Mouse (Mus musculus) erythroblast, embryonic 14.5 days (primary cell): Measurements from ENCODE around the gene Swap70. TPM values are rescaled to one million over a fixed set of nuclear protein-coding genes. Genes with fewer than 3 reads are reported as not detected.

Source experiments
- H3K27me3 ChIP-seq: 2 replicates; pipeline ENCODE4 v1.6.1; 2012; ENCODE audit warnings: inconsistent platforms; ENCODE audit not compliant: control insufficient read depth
- H3K36me3 ChIP-seq: 2 replicates; pipeline ENCODE4 v1.6.1; 2012; ENCODE audit warnings: mild to moderate bottlenecking, inconsistent platforms; ENCODE audit not compliant: control insufficient read depth
- H3K4me1 ChIP-seq: 2 replicates; pipeline ENCODE4 v1.6.1; 2012; ENCODE audit warnings: inconsistent platforms; ENCODE audit not compliant: control insufficient read depth
- H3K4me3 ChIP-seq: replicated peaks from 2 replicates; pipeline ENCODE3; 2012; ENCODE audit warnings: moderate library complexity, mild to moderate bottlenecking, inconsistent platforms
- H3K9me3 ChIP-seq: 2 replicates; pipeline ENCODE4 v1.6.1; 2012; ENCODE audit warnings: low read length, inconsistent platforms, mixed read lengths; ENCODE audit not compliant: control insufficient read depth
- GATA1 ChIP-seq: IDR thresholded peaks from 2 replicates; pipeline ENCODE4 v1.6.1; 2012; ENCODE audit warnings: low read length, inconsistent platforms, mixed read lengths
- TAL1 ChIP-seq: IDR thresholded peaks from 3 replicates; pipeline ENCODE4 v1.6.1; 2012; ENCODE audit warnings: low read length, inconsistent platforms, mixed read lengths
- polyA plus RNA-seq: library from polyadenylated mRNA; stranded (reverse); fragments of >175 nt; gene quantifications from 2 replicates; pipeline ENCODE4 v1.2.3, GENCODE M21; 2012

The Swap70 gene
- polyA plus RNA-seq, 1 experiment, result 0.33 TPM

GRCm38 (mm10) chr7:110262661-110263060 lies 41.1 kb downstream of the Swap70 start:
- Histone ChIP-seq H3K4me3 (no peak overlapping the region), H3K36me3 (peaks cover 4% of the 10 kb centered on the region), H3K27me3 (no peaks in the 10 kb centered on the region), H3K4me1 (peaks cover 5% of the 10 kb centered on the region), H3K9me3 (no peaks in the 10 kb centered on the region)
- no peak for TF ChIP-seq TAL1
- TF ChIP-seq GATA1, result no peak

GRCm38 (mm10) chr7:110263474-110263873 lies 42.0 kb downstream of the Swap70 start:
- TF ChIP-seq GATA1, result no peak
- TF ChIP-seq TAL1, result no peak
- Histone ChIP-seq H3K9me3 (no peaks in the 10 kb centered on the region), H3K27me3 (no peaks in the 10 kb centered on the region), H3K4me3 (no peak overlapping the region), H3K4me1 (peaks cover 5% of the 10 kb centered on the region), H3K36me3 (no peaks in the 10 kb centered on the region; the same call in none of the 2 replicates)

GRCm38 (mm10) chr7:110265796-110266195 lies 44.3 kb downstream of the Swap70 start:
- Histone ChIP-seq H3K4me3 (no peak overlapping the region), H3K9me3 (no peaks in the 10 kb centered on the region), H3K36me3 (peaks cover 16% of the 10 kb centered on the region), H3K27me3 (no peaks in the 10 kb centered on the region), H3K4me1 (peaks cover 10% of the 10 kb centered on the region)
- TF ChIP-seq TAL1 (no peak), GATA1 (no peak)

GRCm38 (mm10) chr7:110267014-110267413 lies 45.5 kb downstream of the Swap70 start:
- H3K4me3 ChIP-seq, result no peak overlapping the region
- peaks cover 20% of the 10 kb centered on the region for H3K36me3 ChIP-seq
- H3K9me3 ChIP-seq, result no peaks in the 10 kb centered on the region
- no peak for TF ChIP-seq GATA1
- H3K27me3 ChIP-seq, result no peaks in the 10 kb centered on the region
- H3K4me1 ChIP-seq, result peaks cover 10% of the 10 kb centered on the region

- TF ChIP-seq TAL1, result no peak
- TF ChIP-seq GATA1, result no peak
- H3K4me3 ChIP-seq, result no peak overlapping the region
- peaks cover 26% of the 10 kb centered on the region for H3K36me3 ChIP-seq
- no peaks in the 10 kb centered on the region for H3K9me3 ChIP-seq
- peaks cover 9% of the 10 kb centered on the region for H3K4me1 ChIP-seq
- no peaks in the 10 kb centered on the region for H3K27me3 ChIP-seq
These were observed 46.5 kb downstream of the Swap70 start for GRCm38 (mm10) chr7:110267994-110268393.

- H3K27me3 ChIP-seq, result no peaks in the 10 kb centered on the region
- no peaks in the 10 kb centered on the region for H3K9me3 ChIP-seq
- no peak overlapping the region for H3K4me3 ChIP-seq
- peaks cover 9% of the 10 kb centered on the region for H3K4me1 ChIP-seq
- no peak for TF ChIP-seq TAL1
- TF ChIP-seq GATA1, result no peak
- H3K36me3 ChIP-seq, result peaks cover 30% of the 10 kb centered on the region
These were observed 47.0 kb downstream of the Swap70 start for GRCm38 (mm10) chr7:110268511-110268910.

GRCm38 (mm10) chr7:110269777-110270176 lies 48.3 kb downstream of the Swap70 start:
- Histone ChIP-seq H3K4me3 (no peak overlapping the region), H3K36me3 (peaks cover 40% of the 10 kb centered on the region), H3K27me3 (no peaks in the 10 kb centered on the region), H3K9me3 (no peaks in the 10 kb centered on the region), H3K4me1 (peaks cover 9% of the 10 kb centered on the region)
- no peak for TF ChIP-seq GATA1
- TF ChIP-seq TAL1, result no peak

GRCm38 (mm10) chr7:110270455-110270854 lies 48.9 kb downstream of the Swap70 start:
- Histone ChIP-seq H3K27me3 (no peaks in the 10 kb centered on the region), H3K9me3 (no peaks in the 10 kb centered on the region), H3K4me3 (no peak overlapping the region), H3K36me3 (peaks cover 45% of the 10 kb centered on the region), H3K4me1 (peaks cover 8% of the 10 kb centered on the region)
- TF ChIP-seq TAL1, result no peak
- TF ChIP-seq GATA1, result no peak

- TF ChIP-seq TAL1, result no peak
- TF ChIP-seq GATA1, result no peak
- no peak overlapping the region for H3K4me3 ChIP-seq
- H3K36me3 ChIP-seq, result peaks cover 58% of the 10 kb centered on the region
- no peaks in the 10 kb centered on the region for H3K27me3 ChIP-seq
- H3K4me1 ChIP-seq, result peaks cover 5% of the 10 kb centered on the region
- H3K9me3 ChIP-seq, result no peaks in the 10 kb centered on the region
These were observed 50.3 kb downstream of the Swap70 start for GRCm38 (mm10) chr7:110271814-110272213.

- H3K27me3 ChIP-seq, result no peaks in the 10 kb centered on the region
- H3K4me1 ChIP-seq, result peaks cover 5% of the 10 kb centered on the region
- H3K4me3 ChIP-seq, result no peak overlapping the region
- H3K36me3 ChIP-seq, result peaks cover 62% of the 10 kb centered on the region
- no peaks in the 10 kb centered on the region for H3K9me3 ChIP-seq
- TF ChIP-seq GATA1 (no peak), TAL1 (no peak)
These were observed 50.9 kb downstream of the Swap70 start for GRCm38 (mm10) chr7:110272434-110272833.
